Mouse (Mus musculus): ENCODE measurements around the gene Rpl36.

DNA sequence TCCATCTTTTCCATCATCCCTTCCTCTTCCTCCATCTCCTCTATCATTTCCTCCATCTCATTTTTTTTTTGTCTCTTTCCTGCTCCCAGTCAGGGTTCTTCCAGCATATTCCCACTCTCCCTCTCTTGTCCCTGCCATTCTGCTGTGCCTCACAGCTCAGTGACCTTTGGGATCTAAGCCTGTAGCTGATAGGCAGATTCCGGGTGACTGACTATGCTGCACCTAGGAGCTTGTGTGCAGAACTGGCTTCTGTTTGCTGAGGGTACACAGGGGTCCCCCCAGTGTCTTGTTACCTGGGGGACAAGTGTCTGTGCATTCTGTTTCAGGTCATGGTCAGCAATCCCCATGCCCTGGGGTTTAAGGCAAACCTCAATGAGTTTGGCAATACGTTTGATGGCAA is 41.6 kb downstream of the Rpl36 start:
- TF ChIP-seq CEBPB (IDR thresholded peaks at IDR 0.05; ENCODE audit: low read depth) (no peak), CTCF (IDR thresholded peaks at IDR 0.05; ENCODE audit: control insufficient read depth, insufficient read depth, insufficient read length) (no peak), MAX (IDR thresholded peaks at IDR 0.05) (no peak), USF1 (IDR thresholded peaks at IDR 0.05; ENCODE audit: low read depth) (no peak), MYOD1 (IDR thresholded peaks at IDR 0.05; ENCODE audit: control insufficient read depth, insufficient read length, low read depth) (no peak)

Data from C2C12 (cell line).